Mouse (Mus musculus): Measurements from ENCODE around the gene Lars2.

The Lars2 gene

GRCm38 (mm10) chr9:123468406-123469085 lies 101.8 kb downstream of the Lars2 start:
- no peak for ATAC-seq (ENCODE audit: insufficient number of reproducible peaks, low FRiP score, low TSS enrichment)

GRCm38 (mm10) chr9:123469087-123469486 lies 102.4 kb downstream of the Lars2 start:
- ATAC-seq (ENCODE audit: insufficient number of reproducible peaks, low FRiP score, low TSS enrichment) = no peak

GRCm38 (mm10) chr9:123473377-123473776 lies 106.7 kb downstream of the Lars2 start:
- ATAC-seq (ENCODE audit: insufficient number of reproducible peaks, low FRiP score, low TSS enrichment) = no peak

- no peak for ATAC-seq (ENCODE audit: insufficient number of reproducible peaks, low FRiP score, low TSS enrichment)
These were observed 108.8 kb downstream of the Lars2 start for GRCm38 (mm10) chr9:123475569-123475968.

GRCm38 (mm10) chr9:123478031-123478585 lies 111.4 kb downstream of the Lars2 start:
- ATAC-seq (ENCODE audit: insufficient number of reproducible peaks, low FRiP score, low TSS enrichment) = peak; percentile 70

GRCm38 (mm10) chr9:123478586-123479195 lies 112.0 kb downstream of the Lars2 start, which contains the start of gene Limd1:
TSS of gene Limd1 (plus strand) at chr9:123478706.
- peak; percentile 60; the same call in 1 of the 2 replicates for ATAC-seq (ENCODE audit: insufficient number of reproducible peaks, low FRiP score, low TSS enrichment)

GRCm38 (mm10) chr9:123479196-123479669 lies 112.5 kb downstream of the Lars2 start:
- peak; percentile 45; the same call in 1 of the 2 replicates for ATAC-seq (ENCODE audit: insufficient number of reproducible peaks, low FRiP score, low TSS enrichment)

- no peak for ATAC-seq (ENCODE audit: insufficient number of reproducible peaks, low FRiP score, low TSS enrichment)
These were observed 113.1 kb downstream of the Lars2 start for GRCm38 (mm10) chr9:123479876-123480252.

- no peak for ATAC-seq (ENCODE audit: insufficient number of reproducible peaks, low FRiP score, low TSS enrichment)
These were observed 113.7 kb downstream of the Lars2 start for GRCm38 (mm10) chr9:123480253-123480921.

GRCm38 (mm10) chr9:123481136-123481535 lies 114.4 kb downstream of the Lars2 start:
- ATAC-seq (ENCODE audit: insufficient number of reproducible peaks, low FRiP score, low TSS enrichment) = no peak

GRCm38 (mm10) chr9:123483598-123483997 lies 116.9 kb downstream of the Lars2 start:
- ATAC-seq (ENCODE audit: insufficient number of reproducible peaks, low FRiP score, low TSS enrichment) = no peak

GRCm38 (mm10) chr9:123484830-123485229 lies 118.1 kb downstream of the Lars2 start:
- no peak for ATAC-seq (ENCODE audit: insufficient number of reproducible peaks, low FRiP score, low TSS enrichment)

GRCm38 (mm10) chr9:123485561-123485960 lies 118.8 kb downstream of the Lars2 start:
- ATAC-seq (ENCODE audit: insufficient number of reproducible peaks, low FRiP score, low TSS enrichment) = no peak

GRCm38 (mm10) chr9:123486635-123487034 lies 119.9 kb downstream of the Lars2 start:
- no peak for ATAC-seq (ENCODE audit: insufficient number of reproducible peaks, low FRiP score, low TSS enrichment)

- ATAC-seq (ENCODE audit: insufficient number of reproducible peaks, low FRiP score, low TSS enrichment) = no peak
These were observed 122.3 kb downstream of the Lars2 start for GRCm38 (mm10) chr9:123489073-123489472.

- no peak for ATAC-seq (ENCODE audit: insufficient number of reproducible peaks, low FRiP score, low TSS enrichment)
These were observed 123.1 kb downstream of the Lars2 start for GRCm38 (mm10) chr9:123489727-123490343.

GRCm38 (mm10) chr9:123490930-123491329 lies 124.2 kb downstream of the Lars2 start:
- no peak for ATAC-seq (ENCODE audit: insufficient number of reproducible peaks, low FRiP score, low TSS enrichment)

- ATAC-seq (ENCODE audit: insufficient number of reproducible peaks, low FRiP score, low TSS enrichment) = no peak
These were observed 125.3 kb downstream of the Lars2 start for GRCm38 (mm10) chr9:123491917-123492585.

GRCm38 (mm10) chr9:123496665-123497064 lies 129.9 kb downstream of the Lars2 start:
- ATAC-seq (ENCODE audit: insufficient number of reproducible peaks, low FRiP score, low TSS enrichment) = no peak

GRCm38 (mm10) chr9:123497906-123498305 lies 131.2 kb downstream of the Lars2 start:
- ATAC-seq (ENCODE audit: insufficient number of reproducible peaks, low FRiP score, low TSS enrichment) = no peak
